Mouse (Mus musculus) cerebellum, postnatal 25 days (tissue): ENCODE results near the gene Ryr1.

Source experiments
- DNase-seq, 2 experiments: peaks; one replicate each; pipeline ENCODE4 v3.0.0; 2021; ENCODE audit warnings: mixed read lengths in 2 of 2

Gene Ryr1

GRCm38 (mm10) chr7:29029690-29030656 lies 95.0 kb downstream of the Ryr1 start:
- no peak for DNase-seq

DNA sequence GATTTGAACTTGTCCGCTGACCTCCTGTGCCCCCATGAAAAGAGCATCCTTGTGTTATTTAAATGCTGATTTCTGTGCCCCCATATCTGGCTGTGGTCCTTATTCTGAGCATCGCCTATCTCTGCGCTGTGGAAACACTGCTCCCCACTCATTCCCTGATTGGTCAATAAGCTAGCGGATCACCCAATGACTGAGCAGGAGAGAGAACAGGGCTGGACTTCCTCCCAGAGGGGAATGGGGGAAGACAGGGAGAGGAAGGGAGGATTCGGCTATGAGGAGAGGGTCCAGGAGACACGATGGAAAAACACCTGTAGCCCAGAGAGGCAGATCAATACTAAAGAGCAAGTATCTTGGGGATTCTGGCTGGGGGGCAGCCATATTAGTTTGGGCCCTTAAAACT lies 96.2 kb downstream of the Ryr1 start:
- no peak for DNase-seq

DNA sequence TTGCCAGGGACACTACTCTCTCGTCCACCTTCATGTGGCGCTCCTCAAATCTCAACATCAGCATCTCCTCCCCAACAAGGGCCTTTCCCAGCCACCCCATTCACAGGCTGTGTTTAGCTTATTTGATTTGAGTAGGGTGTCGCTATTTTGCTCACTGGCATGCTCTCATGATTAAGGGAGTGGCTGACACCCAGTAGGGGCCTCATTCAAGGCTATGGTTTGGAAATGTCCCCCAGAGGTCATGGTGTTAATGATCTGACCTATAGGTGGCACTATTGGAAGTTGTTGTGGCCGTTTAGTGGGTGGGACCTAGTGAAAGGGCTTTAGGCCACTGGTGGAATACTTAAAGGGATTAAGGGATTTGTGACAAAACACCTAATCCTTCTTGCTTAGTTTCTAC lies 98.2 kb downstream of the Ryr1 start:
- no peak for DNase-seq

DNA sequence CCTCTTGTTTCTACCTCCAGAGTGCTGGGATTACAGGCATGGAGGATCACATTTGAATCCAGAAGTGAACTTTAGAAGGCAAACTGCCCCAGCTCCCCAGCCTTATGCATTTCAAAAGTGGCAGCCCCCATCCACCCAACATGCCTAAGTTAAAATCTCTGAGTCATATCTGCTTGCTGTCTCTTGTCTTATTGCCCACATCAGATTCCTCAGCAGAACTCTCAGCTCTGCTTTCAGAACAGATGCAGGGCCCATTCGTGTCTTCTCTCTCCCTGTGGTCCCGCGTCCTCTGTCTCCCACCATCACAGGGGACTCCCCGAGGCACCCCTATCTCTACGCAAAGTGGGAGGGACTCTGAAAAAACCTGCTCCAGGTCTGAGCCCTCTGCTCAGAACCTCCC lies 98.8 kb downstream of the Ryr1 start:
- DNase-seq = no peak

GRCm38 (mm10) chr7:29025566-29025965 lies 99.4 kb downstream of the Ryr1 start:
- no peak for DNase-seq

- DNase-seq = no peak
Observed at GRCm38 (mm10) chr7:29023514-29023913, 101.5 kb downstream of the Ryr1 start.

GRCm38 (mm10) chr7:29022479-29022878 lies 102.5 kb downstream of the Ryr1 start:
- no peak for DNase-seq

DNA sequence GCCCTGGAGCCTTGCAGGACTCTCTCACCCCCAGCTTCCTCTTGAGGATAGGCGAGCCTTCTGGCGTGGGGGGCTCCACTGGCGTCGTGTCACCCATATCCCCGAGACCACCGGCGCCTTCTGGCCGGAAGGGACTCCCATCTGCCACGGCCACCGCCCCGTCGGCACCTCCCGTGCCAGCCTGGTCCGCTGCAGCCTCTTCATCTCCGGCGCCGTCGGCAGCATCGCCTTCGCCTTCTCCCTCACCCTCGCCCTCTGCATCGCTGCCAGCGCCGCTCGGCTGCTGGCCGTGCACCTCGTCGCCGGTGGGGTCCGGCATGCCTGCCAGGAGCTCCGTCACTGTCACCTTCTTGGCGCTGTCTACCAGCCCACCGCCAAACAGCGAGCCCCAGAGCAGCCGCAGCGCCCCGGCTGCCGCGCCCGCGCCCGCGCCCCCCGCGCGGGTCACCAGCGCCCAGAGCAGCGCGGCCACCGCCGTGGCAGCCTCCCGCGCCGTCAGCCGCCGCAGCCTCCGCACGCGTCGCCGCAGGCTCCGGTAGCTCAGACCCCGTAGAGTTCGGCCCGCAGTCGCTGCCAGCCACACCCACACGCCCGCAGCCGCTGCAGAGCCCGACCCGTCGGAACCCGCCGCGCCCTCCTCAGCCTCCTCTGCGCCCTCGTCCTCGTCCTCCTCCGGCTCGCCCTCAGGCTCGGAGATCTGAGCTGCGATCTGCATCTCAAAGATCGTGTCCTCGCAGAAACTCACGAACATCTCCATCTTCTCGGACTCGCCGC lies 105.3 kb downstream of the Ryr1 start:
- DNase-seq = no peak

DNA sequence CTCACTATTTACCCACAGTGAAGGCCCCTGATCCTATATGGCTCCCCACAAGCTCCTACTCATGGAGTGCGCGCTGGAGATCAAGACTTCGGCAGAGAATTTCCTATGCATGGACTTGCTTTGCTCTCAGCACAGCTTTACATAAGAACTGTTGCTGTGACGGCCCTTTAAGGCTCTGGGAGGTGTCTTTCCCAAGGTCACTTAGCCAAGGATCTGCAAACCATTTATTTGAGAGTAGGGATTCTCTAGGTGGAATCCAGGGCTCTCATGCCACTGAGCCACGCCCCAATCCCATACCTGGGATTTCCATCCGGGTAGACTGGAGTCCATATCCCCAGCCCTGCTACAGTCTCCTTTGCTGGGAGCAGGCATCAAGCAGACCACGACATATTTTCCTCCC lies 107.8 kb downstream of the Ryr1 start:
- DNase-seq = no peak

DNA sequence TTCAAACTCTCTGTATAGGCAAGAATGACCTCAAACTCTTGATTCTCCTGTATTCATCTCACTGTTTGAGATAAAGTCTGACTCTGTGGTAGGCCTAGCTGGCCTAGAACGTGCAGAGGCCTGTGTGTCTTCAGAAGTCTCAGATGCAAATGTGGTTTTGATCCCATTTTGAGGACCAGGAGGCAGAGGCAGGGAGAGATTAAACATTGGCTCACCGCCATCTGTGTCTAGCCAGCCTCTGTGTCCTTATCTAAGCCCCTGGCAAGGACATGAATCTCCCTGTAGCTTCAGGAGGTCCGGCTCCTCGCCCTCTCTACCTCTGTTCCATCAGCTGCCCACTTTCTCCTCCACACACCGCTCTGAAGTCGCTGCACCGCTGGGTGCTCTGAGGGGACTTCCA lies 108.5 kb downstream of the Ryr1 start:
- DNase-seq = no peak

- no peak for DNase-seq
Observed at GRCm38 (mm10) chr7:29014984-29015383, 110.0 kb downstream of the Ryr1 start.

DNA sequence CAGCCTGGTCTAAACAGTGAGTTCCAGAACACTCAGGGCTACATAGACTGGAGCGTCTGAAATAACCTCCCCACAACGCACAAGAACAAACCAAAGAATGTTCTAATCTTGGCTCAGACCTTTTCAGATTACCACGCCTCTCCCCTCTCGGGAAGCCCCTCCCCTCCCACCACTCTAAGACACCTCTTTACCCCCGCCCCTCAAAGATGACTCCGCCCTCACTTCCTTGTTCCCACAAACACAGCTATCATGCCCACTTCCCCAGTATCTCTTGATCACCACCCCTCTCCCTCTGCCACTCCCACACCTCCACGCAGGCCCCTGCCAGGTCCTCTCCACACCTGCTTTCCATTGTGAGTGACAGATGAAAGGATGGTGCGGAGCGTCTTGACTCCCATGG lies 116.3 kb downstream of the Ryr1 start:
- DNase-seq = no peak

DNA sequence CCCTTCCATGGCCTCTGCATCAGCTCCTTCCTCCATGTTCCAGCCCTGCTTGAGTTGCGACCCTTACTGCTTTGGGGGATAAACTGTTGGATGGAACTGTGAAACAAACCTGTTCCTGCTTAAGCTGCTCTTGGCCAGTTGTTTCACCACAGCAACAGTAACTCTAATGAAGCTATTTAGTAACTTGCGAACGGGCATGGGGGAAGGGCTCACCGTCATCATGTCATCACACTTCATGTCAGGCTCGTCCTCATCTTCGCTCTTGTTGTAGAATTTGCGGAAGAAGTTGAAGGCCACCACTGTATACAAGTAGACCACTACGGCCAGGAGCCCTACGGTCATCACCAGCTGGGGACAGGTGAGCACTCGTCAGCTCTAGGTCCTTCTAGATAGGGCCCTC lies 116.8 kb downstream of the Ryr1 start:
- DNase-seq = no peak

DNA sequence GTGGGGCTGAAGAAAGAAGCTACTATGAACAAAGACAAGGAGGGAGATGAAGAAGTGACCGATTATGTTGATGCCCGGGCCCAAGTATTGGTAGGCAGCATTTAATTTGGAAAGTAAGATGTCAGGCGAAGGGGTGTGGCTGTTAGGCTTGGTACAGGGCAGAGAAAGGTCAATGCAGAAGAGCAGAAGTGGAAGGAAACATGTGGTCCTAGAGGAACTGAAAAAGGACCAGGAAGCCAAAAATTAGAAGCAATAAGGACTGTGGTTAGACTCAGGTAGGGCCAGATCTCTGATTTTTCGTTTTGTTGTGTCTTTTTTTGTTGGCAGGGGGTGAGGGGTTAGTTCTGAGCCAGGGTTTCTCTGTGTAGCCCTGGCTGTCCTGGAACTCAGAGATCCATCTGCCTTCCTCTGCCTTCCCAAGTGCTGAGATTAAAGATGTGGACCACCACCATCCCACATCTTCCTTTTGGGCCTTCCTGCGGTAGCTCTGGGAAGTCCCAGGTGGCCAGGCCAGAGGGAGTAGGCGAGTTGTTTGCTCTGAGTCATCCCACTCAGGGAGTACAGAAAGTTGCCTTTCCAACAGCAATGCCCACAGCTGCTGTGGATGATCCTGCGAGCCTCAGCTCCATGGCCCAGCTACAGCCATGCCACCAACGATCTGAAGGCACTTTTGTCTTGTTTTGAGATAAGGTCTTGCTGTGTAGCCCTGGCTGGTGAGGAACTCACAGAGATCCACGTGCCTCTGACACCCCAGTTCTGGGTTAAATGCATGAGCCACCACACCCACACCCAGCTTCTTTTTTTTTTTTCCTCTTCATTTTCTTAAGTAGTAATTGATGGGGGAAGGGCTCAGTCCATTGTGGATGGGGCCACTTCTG lies 117.5 kb downstream of the Ryr1 start:
- no peak for DNase-seq

GRCm38 (mm10) chr7:29000651-29001605 lies 124.1 kb downstream of the Ryr1 start:
- DNase-seq = peak; percentile 19 to 34

DNA sequence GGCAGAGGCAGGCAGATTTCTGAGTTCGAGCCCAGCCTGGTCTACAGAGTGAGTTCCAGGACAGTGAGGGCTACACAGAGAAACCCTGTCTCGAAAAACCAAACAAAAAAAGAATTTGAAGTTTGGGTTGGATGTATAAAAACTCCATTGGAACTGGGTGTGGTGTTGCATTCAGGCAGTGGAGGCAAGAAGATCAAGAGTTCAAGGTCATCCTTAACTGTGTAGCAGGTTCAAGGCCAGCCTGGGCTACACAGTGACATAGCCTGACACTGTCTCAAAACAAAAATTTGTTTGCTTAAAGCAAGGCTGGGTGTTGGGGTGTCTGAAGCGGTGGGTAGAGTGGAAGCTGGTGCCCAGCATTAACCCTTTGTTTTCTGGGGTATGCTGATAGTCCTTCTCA lies 131.6 kb downstream of the Ryr1 start:
- DNase-seq = no peak

DNA sequence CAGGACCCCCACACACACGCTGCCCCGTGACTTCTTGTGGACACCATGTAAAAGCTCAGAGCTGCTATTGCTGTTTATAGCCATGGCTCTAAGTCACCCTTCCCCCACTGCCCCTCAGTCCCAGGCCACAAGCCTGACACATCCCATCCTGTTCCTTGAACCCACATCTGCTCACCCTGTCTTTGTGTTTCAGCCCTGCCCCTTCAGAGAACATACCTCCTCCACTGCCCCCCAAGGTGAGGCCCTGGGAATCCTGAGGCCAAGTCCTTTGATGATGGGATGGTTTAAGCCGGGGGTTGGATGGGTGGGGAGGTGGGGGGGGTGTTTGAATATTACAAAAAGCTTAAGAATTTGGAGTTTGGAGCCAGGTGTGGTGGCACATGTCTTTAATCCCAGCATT lies 132.0 kb downstream of the Ryr1 start:
- DNase-seq = no peak

GRCm38 (mm10) chr7:28991616-28992015 lies 133.4 kb downstream of the Ryr1 start:
- DNase-seq = no peak

DNA sequence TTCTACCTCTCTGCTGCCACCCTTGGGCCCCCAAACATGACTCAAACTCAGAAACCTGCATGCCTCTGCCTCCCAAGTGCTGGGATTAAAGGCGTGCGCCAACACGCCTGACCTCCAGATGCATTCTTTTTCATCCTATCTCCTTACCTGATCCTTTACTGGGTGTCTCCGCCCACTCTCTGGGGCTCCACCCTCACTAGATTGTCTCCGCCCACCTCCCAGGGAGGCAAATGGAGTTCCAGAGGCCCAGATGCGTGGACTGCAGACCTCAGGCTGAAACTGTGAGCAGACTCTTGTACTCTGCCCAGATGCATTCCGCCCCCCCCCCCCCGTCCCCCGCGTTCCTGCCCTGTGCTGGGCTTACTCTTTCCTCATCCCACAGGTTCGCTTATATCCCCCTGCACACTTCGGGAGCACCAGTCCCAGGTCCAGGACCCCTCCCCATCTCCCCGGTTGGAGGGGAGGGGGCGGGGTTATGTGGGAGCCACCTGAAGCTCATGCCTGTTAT lies 134.2 kb downstream of the Ryr1 start:
- no peak for DNase-seq

DNA sequence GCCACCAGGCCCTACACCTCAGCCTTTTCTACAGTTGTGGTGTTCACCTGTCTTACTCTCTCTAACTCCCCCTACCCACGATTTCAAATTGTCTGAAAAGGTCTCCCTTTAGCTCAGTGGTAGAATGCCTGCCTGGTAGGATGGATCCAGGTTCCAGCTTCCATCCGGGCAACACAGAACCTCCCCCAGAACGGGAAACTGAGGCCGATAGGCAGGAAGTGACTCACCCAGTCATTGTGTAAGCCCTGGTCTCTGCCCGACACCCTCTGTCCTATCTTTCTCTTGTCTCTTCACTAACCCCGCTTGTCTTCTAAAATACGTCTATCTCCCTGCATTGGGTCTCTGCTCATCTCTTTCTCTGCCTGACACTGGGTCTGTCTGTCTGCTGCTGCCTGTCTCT lies 139.8 kb downstream of the Ryr1 start:
- no peak for DNase-seq

GRCm38 (mm10) chr7:28984452-28984851 lies 140.5 kb downstream of the Ryr1 start:
- no peak for DNase-seq

DNA sequence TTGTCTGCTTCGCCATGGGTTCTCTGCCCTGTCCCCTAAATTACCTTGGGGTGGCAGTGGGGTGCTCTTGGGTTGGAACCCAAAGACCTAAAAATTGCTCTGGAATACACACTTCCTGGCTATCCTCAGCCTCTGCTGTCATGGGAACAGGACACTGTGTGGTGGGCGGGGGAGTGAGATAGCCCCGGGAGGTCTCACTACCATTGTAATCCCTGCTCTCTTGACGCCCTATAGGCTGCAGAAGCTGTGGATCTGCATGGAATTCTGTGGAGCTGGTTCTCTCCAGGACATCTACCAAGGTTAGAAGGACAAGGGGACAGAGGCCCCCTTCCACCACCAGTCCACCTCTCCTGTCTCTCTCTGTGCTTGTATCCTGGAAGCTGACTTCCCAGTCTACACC lies 141.1 kb downstream of the Ryr1 start:
- DNase-seq = no peak
